Mouse (Mus musculus): ENCODE data around the gene Tbc1d1. TPM values are rescaled to one million over a fixed set of nuclear protein-coding genes. Genes with fewer than 3 reads are reported as not detected.

Tbc1d1 gene
- total RNA-seq, 2 experiments from 2014 or later = 22.2 to 24.3 TPM

DNA sequence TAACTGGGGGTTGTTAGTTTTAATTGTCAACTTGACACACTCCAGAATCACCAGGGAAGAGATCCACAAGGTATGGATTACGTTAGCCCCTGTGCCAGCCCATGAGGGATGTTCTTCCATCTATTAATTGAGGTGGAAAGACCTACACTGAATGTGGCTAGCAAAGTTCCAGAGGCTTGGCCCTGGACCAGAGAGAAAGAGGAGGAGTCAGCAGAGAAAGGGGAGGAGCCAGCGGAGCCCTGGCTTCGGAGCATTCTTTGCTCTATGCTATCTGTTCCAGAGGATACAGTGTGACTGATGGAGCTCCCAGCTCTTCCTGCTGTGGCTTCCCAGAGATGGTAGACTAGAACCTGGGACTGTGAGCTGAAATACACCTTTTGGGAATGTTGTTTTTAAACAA, 50.3 kb downstream of the Tbc1d1 start:
- DNase-seq (ENCODE audit: low spot score in 2 of 2) = no peak

DNA sequence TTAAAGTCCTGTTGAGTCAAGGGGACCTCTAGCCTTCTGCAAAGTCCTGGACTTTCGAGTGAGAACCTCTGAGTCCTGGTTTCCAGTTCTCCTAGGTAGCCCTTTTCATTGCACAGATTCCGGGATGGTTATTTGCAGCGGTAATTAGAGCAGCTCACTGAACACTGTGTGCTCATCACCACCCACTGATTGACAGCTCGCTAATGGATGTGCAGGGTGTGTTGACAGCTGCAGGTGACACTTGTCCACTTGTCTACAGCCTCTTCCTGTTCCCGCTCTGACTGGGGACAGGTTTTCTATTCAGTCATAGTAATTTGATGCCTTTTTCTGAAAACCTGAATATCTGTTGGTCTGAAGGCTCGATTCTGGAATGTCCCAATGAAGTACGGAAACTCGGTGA, 50.8 kb downstream of the Tbc1d1 start:
- DNase-seq (ENCODE audit: low spot score in 2 of 2) = no peak

DNA sequence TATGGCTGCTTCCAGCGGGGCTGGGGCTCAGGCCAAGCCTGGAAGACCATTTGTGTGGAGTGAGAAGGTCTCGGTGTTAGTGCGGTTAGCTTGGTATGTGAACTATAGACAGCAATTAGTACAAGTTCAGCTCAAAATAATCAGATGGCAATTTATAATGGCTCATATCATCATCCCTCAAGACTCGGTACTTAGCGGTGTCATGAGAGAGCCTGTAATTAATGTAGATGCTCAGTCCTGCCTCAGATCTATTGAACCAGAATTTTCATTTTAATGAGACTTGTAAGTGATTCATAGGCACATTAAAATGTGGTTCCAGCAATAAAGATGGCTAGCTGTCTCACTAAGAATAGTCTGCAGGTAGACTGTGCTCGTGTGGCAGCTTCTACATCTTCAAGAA, 51.7 kb downstream of the Tbc1d1 start:
- no peak for DNase-seq (ENCODE audit: low spot score in 2 of 2)

DNA sequence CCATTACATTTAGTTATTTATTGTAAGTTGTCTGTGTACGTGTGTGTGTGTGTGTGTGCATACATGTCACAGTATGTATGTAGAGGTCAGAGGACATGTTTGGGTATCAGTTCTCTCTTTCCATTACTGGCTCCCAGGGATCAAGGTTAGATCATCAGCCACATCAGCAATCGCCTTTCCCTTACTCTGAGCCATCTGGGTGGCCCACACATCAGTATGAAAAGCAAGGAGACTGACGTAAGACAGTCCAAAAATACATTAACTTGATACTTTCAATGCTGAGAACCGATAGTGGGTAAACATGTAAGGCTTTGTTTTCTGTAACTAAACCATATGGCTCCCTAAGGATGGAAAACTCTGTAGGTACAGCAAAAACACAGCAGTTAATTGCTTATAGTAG, 54.7 kb downstream of the Tbc1d1 start:
- DNase-seq (ENCODE audit: low spot score in 2 of 2) = no peak

DNA sequence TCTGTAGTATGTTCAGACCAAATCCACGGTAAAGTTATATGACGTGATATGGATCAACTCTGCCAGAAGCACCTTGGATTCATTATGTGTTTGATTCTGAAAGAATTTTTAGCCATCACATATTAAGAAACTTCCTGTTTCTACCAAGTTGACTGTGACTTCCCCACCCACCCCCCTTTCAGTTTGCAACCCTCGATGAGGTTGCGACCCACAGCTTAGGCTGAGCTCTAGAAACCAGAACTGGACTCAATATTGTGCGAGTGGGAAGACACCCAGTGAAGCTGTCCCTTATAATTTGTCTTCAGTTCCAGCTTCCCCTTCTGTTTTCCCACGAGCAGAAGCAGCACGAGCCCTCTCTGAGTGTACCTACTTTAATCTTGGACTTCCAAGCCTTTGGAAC, 55.2 kb downstream of the Tbc1d1 start:
- DNase-seq (ENCODE audit: low spot score in 2 of 2) = no peak

DNA sequence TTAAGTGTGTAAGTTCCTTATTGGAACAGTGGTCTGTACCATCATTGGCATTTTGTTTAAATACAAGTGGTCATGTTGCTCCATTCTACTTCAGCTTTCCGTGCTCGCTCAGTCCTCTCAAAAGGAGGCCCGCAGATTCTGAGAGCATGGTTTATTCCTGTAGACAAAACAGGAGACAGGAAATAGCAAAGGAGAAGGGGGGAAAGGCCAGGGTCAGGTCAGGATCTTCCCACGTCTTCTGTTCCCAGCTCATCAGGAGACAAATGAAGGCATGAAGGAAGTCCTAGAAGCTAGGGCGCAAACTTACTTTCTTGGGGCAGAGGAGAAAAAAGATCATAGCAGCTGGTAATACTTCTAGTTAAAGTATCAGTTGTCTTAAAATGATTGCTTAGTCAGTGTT, 56.1 kb downstream of the Tbc1d1 start:
- no peak for DNase-seq (ENCODE audit: low spot score in 2 of 2)

DNA sequence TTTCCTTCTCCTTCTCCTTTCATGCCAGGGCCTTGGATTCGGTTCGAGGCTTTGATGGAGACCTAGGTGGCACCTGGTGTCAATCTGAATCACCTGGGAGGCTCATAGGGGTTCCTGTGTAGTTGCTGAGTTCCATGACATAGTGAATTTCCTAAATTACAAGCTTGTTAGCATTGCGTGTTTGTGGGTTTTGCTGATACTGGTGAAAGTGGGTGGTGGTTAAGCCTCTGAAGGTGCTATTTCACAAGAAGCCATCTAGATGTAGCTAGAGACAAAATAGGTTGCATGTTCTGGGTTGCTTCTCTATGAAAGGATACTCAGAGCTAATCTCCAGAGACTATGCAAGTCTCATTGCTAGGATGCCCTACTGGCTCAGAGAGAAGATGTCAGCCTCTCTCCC, 56.5 kb downstream of the Tbc1d1 start:
- no peak for DNase-seq (ENCODE audit: low spot score in 2 of 2)

DNA sequence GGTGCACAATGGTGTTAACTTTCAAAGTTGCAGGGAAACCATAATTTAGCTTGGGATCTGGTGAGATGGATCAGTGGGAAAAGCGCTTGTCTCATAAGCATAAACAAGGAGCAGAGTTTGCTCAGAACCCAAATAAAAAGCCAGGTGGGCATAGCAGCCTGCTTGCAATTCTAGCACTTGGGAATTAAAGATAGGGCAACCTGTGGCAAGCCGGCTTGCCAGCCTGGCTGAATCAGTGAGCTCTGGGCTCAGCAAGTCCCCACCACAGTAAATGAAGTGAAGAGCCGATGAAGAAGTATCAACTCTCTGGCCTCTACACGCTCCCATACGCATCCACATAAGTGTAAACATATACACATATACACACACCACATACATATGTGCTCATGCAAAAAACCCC, 59.7 kb downstream of the Tbc1d1 start:
- DNase-seq (ENCODE audit: low spot score in 2 of 2) = no peak

DNA sequence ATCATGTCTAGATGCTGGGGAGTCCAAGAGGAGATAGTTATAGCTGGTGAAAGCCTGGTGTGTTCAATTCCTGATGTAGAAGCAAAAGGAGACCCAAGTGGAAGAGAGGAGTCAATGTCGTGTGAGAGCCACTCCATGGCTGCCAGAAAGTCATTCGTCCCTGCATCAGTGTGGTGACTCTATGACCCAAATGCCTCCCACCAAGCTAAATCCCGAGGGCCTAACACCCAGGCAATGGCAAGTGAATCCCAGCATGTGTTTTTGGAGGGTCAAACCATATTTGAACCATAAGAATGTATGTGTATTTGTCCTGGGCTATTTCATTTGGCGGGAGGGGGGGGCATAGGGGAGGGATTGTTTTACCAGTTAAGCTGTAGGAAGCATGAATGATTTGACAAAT, 60.2 kb downstream of the Tbc1d1 start:
- DNase-seq (ENCODE audit: low spot score in 2 of 2) = no peak

DNA sequence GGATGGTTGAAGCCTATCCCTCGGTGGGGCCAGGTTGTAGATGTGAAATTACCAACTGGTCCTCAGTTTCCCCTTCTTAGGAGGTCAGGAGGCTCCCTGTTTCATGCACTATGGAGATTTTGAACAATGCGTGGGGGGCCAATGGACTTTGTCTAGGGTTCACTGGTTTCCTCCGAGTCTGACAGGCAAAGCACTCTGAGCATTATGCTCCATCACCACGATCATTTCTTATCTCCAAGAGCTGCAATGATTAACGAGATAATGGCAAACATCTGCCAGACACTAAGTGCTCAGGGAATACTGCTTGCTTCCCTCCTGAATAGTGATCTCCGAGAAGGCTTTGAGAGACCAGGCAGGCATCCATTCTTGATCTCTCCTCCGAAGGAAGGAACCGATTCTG, 61.2 kb downstream of the Tbc1d1 start:
- no peak for DNase-seq (ENCODE audit: low spot score in 2 of 2)

DNA sequence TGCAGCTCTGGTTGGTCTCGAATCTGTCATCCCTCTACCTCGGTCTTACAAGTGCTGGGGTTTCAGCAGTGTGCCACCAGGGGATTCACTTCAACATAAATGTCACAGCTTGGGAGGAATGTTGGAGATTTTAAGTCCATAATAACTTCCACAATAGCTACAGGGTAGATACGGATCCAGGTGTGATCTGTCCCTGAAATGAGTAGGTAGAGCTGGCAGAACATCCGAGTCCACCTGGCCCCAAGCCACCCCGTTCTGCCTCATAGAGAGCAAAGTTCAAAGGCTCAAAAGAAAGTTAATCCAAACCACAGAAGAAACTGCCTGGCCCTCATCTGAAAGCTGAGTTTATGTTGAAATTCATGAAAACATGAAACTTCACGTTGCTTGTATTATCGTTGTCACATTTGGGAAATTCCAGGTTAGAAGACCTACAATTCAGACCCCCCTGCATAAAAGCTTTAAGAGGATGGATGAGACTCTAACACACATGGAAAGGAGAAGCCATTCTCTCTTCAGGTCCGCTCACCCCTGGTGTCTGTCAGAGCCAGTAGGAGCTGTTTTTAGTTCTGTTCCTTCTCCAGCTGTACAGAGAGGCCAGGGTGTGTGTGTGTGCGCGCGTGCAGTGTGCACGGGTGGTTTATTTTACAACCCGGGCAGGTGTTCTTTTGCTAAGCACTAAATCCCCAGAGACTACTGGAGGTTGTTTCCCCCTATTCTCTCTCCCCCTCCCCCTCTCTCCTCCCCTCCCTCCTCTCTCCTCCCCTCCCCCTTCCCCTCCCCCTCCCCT, 61.9 kb downstream of the Tbc1d1 start:
- DNase-seq (ENCODE audit: low spot score in 2 of 2) = no peak

DNA sequence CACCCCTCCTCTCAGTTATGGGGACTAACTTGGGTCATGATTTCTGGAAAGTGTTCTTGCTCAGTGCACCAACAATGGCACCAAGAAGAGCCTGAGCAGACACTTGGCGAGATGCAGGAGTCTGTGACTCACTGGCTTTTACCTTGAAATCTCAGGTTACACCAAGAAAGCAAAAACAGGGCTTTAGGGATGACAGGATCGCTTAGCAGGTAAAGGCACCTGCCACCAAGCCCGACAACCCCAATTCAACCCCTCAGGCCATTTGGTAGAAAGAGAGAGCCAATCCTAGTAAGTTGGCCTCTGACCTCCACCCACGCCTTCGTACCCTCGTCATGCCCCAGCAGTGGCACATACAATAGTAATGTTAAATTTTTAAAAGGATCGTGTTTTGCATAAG, 62.5 kb downstream of the Tbc1d1 start:
- DNase-seq (ENCODE audit: low spot score in 2 of 2) = no peak

DNA sequence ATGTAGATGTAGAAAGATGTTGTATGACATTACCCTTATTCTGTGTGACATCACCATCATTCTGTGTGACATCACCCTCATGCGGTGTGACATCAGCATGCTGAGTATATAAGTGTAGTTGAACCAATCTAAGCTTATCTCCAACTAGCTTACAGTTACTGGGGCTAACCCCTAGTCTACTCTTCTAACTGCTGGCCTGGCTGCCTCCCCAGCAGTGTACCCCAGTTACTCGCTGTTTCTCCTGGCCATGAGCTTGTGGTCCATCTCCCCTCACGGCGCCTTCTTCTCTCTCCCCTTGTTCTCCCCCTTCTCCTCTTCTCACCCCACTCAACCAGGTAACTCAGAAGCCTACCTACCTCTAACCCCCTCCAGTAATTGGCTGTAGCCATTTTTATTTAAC, 64.7 kb downstream of the Tbc1d1 start:
- no peak for DNase-seq (ENCODE audit: low spot score in 2 of 2)

DNA sequence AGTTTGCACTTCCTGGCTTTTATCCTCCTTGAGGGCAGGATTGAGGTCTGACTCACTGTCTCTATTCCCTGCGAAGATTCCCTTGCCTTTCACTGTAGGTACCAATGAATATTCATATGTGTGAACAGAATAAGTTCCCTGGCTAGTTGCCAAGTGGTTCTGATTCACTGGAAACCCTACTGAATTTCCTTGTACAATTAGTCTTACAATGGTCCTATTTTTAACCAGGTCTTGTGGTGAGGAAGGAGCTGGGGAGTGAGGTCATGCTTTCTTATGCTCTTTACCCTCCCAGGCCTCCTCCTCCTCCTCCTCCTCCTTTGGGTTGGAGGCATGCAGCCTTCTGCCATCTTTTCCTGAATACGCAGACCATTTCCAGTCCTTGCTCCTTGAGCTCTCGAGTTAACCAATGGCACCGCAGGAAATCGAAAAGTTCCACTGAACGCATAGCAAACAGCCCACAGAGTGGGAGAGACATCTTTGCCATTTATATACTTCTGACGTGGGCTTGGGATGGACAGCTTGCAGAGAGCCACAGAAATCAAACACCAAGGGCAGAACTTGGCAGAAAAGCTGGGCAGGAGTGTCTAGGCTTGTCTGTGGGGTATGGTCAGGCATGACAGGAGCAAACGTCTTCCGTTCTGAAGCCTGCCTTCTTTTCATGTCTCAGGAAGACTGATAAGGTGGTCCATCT, 68.8 kb downstream of the Tbc1d1 start:
- no peak for DNase-seq (ENCODE audit: low spot score in 2 of 2)

DNA sequence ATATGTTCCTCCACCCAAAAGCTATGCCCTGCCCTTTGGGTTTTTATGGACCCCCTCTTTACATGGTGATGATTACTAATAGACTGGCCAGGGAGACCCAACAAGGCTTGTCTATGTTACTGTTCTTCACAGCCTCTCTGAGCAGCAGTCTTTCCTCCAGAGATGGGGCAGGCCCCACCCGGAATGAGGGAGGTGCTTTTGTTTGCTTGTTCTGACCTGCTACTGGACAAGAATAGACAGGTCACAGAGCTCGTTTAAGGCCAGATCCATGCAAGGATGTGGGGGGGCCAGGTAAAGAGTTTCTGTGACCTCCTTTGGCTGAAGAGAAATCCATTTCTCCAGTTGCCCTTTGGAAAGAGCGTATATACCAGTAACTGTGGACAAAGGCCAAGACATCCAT, 72.1 kb downstream of the Tbc1d1 start:
- no peak for DNase-seq (ENCODE audit: low spot score in 2 of 2)

DNA sequence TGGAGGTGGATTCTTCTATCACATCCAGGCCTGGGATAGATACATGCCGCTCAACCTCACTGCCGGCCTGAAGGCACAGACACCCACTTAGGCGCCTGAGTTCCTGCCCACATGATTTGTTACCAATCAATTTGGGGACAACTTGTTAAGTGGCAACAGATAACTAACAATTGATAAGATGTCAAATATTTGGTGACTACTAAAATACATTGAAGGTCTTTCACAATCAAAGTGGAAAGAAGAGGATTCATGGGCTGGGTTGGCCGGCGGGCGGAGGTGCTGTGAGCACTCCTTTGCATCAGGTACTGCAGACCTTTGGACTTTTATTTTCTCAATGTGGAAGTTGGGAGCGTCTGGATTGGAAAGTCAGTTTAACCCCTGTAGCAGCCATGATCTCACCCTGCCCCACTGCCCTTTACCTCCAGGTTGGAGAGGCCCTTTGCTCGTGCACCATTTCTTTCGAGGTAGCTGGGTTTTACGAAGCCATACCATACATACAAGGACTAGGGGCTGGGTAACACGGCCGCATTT, 73.3 kb downstream of the Tbc1d1 start:
- no peak for DNase-seq (ENCODE audit: low spot score in 2 of 2)

DNA sequence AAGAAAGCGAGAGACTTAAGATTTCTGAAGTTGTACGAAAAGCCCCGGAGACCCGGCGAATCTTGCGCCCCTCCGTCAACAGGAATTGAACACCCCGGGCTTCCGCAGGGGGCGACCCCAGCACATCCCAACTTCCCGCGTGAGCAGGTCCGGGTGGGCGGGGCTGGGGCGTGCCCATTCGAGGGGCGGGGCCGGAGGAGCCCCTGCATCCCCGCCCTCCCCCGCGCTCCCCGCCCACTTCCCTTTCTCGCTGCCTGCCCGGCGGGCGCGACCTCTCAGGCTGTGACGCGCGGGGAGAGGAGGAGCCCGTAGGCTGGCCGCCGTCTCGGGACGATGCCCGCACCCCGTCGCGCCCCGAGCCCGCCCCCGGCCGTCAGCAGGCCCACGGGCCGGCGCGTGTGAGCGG, 74.0 kb downstream of the Tbc1d1 start:
- DNase-seq (ENCODE audit: low spot score in 2 of 2) = peak; percentile 77 to 85

DNA sequence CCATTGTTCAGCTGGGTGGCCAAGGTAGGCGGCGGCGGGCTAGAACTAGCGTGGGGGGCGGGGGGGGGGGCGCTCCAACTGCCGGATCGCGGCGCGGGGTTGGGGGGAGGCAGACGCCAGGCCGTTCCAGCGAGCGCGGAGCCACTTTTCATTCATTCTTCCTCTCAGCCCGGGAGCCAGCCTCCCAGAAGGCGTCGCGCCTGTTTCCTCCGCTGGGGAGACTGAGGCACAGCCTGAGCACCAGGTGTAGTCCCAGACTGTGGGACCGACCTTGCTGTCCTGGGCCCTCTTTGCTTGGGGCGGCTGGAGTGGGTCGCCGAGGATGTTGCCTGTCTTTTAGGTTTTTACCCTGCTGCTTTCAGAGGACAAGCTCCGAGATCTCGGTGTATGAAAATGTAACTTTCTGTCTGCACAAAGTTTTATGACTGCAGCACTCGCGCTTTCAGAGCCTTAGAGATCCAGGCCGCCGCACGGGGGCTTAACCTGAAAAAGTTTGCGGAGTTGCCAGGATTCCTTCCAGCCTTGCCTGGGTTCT, 74.5 kb downstream of the Tbc1d1 start:
- peak; percentile 22 to 33 for DNase-seq (ENCODE audit: low spot score in 2 of 2)

DNA sequence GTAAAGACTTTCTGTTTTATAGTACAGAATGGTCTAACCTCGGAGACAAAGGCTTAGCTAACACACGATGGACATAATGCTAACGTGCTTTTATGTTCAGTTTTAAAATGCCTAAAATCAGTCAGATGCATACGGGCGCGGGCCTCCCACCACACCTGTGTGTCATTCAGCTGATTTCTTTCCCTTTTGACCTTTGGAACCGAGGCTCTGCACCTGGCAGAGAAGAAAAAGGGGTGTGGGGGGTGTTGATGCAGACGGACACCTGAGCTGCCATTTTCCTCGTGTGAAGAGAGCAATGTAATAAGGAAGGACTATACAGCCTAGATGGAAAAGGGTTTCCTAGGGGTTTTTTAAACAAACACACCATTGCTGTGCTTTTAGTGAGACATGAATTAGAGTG, 76.8 kb downstream of the Tbc1d1 start:
- no peak for DNase-seq (ENCODE audit: low spot score in 2 of 2)

DNA sequence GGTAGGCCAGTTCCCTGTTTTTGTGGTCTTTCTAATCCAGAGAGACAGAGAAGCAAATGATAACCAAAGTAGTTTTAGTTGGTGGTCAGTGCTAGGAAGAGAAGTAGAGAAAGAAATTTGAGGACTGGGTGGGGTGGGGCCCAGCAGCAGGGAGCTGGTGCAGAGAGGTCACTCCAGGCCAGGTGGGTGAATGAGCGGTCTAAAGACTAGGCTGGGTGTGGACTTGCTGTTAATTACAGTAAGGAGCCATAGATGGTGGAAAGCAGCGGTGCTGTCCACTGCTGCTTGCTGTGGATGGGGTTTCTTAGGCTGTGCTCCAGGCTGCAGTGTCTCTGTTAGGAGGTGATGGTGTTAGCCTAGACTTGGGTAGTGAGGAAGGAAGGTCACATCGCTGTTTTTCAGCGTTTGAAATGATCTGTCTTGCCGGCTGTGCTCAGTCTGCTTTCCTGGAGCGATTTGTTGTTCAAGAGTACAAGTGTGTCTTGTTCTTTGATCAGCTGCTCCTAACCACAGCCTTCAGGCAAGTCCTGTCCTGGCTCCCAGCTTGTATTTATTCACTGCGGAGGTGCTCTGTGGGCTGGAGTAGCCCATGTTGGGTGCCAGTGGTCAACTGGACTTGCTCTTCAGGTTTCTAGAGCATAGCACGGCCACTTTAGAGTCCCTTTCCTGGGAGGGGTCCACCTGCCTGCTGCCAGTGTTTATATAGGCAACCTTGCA, 78.3 kb downstream of the Tbc1d1 start:
- DNase-seq (ENCODE audit: low spot score in 2 of 2) = no peak

DNA sequence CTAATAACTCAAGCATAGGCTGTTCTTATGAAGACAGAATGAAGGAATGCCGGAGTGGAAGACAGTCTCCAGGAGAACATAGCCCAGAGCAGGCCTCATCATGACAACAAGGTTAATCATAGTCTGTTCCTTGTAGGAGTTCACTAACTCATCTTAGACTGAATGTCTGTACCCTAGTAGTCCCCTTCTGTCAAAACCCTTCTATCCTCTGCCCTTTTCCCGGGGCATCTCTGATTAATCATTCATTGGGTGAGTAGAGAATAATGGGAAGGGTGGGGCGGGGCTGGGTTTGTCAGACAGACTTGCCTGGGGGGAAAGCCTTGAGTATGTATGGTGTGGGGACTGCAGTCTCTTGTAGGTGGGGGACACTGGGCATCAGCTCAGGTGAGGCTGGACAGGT, 79.1 kb downstream of the Tbc1d1 start:
- DNase-seq (ENCODE audit: low spot score in 2 of 2) = no peak

DNA sequence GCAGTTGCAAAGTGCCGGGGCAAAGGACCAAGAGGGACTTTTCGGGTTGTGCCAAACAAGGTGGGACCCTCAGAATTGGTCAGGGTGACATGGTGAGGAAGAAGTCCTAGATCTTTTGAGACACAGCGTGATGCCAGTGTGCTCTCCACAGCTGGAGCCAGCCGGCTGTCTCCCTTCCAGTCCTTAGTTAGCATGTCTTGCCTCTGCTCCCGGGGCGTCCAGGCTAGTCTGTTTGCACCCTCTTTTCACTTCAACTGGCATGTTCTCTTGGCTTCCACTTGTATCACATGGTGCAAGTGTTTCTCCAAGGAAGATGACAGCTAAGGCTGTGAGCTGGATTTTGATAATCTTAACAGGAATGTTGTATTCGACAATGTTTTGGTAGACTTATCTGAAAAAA, 80.5 kb downstream of the Tbc1d1 start:
- no peak for DNase-seq (ENCODE audit: low spot score in 2 of 2)

Data from layer of hippocampus, postnatal 10 days (tissue).